Mouse (Mus musculus) left cerebral cortex, postnatal 36 days (tissue): ENCODE measurements around the gene Pdzd2. TPM values are rescaled to one million over a fixed set of nuclear protein-coding genes. Genes with fewer than 3 reads are reported as not detected.
A peak's percentile ranks its signal among the peaks of the same experiment; 100 is the strongest.

Experiments used
- DNase-seq, 2 experiments: peaks; one replicate each; pipeline ENCODE4 v3.0.0; 2021 to 2022; ENCODE audit warnings: low spot score in 2 of 2, mixed read lengths in 1 of 2
- intact Hi-C: fragments of 180-260 bp; cut with DNase I; formaldehyde crosslinking; loops from one replicate; pipeline ENCODE4 v1.15.1; 2025
- total RNA-seq, 2 experiments: library from RNA; stranded (reverse); gene quantifications; 2 replicates each; pipeline ENCODE4 v1.2.3; 2021

Pdzd2 gene
- total RNA-seq, 2 experiments from 2014 or later: 63.7 to 94.1 TPM

GRCm38 (mm10) chr15:12681891-12682290, 57.8 kb downstream of the Pdzd2 start:
- intact Hi-C loops: no loop called here

GRCm38 (mm10) chr15:12680750-12681149, 59.0 kb downstream of the Pdzd2 start:
- DNase-seq: peak; percentile 31 to 49
- intact Hi-C loops: no loop called here

More at GRCm38 (mm10) chr15:12681891-12682290, 57.8 kb downstream of the Pdzd2 start:
- no peak for DNase-seq

- intact Hi-C loops: no loop called here
These were observed 59.7 kb downstream of the Pdzd2 start for GRCm38 (mm10) chr15:12679996-12680395.

GRCm38 (mm10) chr15:12678540-12679112, 61.1 kb downstream of the Pdzd2 start:
- intact Hi-C loops: no loop called here
- no peak for DNase-seq

More at GRCm38 (mm10) chr15:12679996-12680395, 59.7 kb downstream of the Pdzd2 start:
- DNase-seq: no peak

GRCm38 (mm10) chr15:12675366-12675765, 64.4 kb downstream of the Pdzd2 start:
- intact Hi-C loops: no loop called here
- no peak for DNase-seq

GRCm38 (mm10) chr15:12674026-12674425, 65.7 kb downstream of the Pdzd2 start:
- intact Hi-C loops: no loop called here
- DNase-seq: no peak

GRCm38 (mm10) chr15:12667760-12668520, 71.8 kb downstream of the Pdzd2 start:
- DNase-seq: no peak
- intact Hi-C loops: no loop called here

GRCm38 (mm10) chr15:12665946-12666345, 73.8 kb downstream of the Pdzd2 start:
- intact Hi-C loops: no loop called here
- DNase-seq: no peak

- intact Hi-C loops: no loop called here
- DNase-seq: no peak
These were observed 76.4 kb downstream of the Pdzd2 start for GRCm38 (mm10) chr15:12663351-12663750.

GRCm38 (mm10) chr15:12660320-12660719, 79.4 kb downstream of the Pdzd2 start:
- intact Hi-C loops: no loop called here
- DNase-seq: no peak

GRCm38 (mm10) chr15:12655959-12656662, 83.6 kb downstream of the Pdzd2 start:
- no peak for DNase-seq
- intact Hi-C loops: no loop called here

- intact Hi-C loops: no loop called here
- no peak for DNase-seq
These were observed 84.4 kb downstream of the Pdzd2 start for GRCm38 (mm10) chr15:12655316-12655715.

- DNase-seq: no peak
- intact Hi-C loops: no loop called here
These were observed 87.2 kb downstream of the Pdzd2 start for GRCm38 (mm10) chr15:12652336-12653031.

GRCm38 (mm10) chr15:12650236-12650635, 89.5 kb downstream of the Pdzd2 start:
- DNase-seq: no peak

GRCm38 (mm10) chr15:12649674-12650073, 90.0 kb downstream of the Pdzd2 start:
- DNase-seq: no peak
- intact Hi-C loops: no loop called here

More at GRCm38 (mm10) chr15:12650236-12650635, 89.5 kb downstream of the Pdzd2 start:
- intact Hi-C loops: no loop called here

- intact Hi-C loops: no loop called here
These were observed 90.6 kb downstream of the Pdzd2 start for GRCm38 (mm10) chr15:12649131-12649530.

GRCm38 (mm10) chr15:12640755-12641154, 99.0 kb downstream of the Pdzd2 start:
- intact Hi-C loops: no loop called here
- peak; percentile 59 to 68 for DNase-seq

More at GRCm38 (mm10) chr15:12649131-12649530, 90.6 kb downstream of the Pdzd2 start:
- DNase-seq: no peak

- DNase-seq: no peak
- intact Hi-C loops: no loop called here
These were observed 99.9 kb downstream of the Pdzd2 start for GRCm38 (mm10) chr15:12639776-12640175.

- no peak for DNase-seq
- intact Hi-C loops: no loop called here
These were observed 100.5 kb downstream of the Pdzd2 start for GRCm38 (mm10) chr15:12639181-12639580.
